Mouse (Mus musculus) lung, adult 2 months (tissue): ENCODE data around the gene Cchcr1.

Source experiments
- CTCF ChIP-seq: fragments of 200-500 bp; IDR thresholded peaks from 2 replicates; pipeline ENCODE4 v1.5.1; 2011; ENCODE audit warnings: mild to moderate bottlenecking, low read length, control low read depth; ENCODE audit not compliant: insufficient read depth
- POLR2A ChIP-seq: fragments of 200-500 bp; IDR thresholded peaks from 2 replicates; pipeline ENCODE4 v1.6.1; 2011; ENCODE audit warnings: low read depth, mild to moderate bottlenecking, control low read depth, low read length, borderline replicate concordance; ENCODE audit errors: extremely low read depth

DNA sequence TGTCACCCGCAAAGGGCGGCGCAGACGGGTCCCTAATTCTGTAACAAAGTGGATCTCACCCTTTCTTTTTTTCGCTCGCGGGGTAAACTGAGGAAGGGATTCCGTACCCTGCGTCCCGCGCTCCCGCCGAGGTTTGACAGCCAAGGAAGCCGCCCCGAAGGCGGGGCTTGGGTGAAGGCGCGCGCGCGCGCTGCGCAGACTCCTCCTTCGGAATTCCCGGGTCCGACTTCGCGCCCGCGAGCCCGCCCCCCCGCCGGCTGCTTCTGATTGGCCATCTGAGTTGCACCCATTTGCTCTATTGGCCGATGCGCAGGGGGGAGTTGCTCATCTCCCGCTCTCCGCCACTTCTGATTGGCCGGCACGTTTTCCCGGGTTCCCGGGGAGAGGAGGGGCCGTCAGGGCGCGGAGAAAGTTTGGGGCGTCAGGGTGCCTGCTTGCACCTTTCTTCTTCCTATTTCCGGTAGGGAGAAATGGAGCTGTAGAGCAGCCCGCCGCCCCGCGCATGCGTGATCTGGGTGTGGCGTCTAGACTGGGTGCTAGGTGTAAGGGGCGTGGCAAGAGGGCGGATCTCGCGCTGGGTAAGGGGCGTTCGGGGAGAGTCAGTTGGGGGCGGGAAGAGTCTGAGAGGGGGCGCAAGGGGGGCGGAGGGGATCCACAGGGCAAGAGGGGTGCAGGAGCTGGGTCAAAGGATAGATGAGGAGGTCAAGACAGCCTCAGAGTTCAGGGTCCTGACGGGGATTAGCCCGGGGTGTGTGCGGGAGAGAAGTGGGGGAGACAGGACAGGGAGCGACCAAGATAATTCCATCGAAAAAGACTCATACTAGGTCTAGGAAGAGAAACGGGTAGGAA lies at the start of gene Cchcr1, which contains the start of gene Tcf19:
- TF ChIP-seq CTCF (no peak), POLR2A (no peak)
